Mouse (Mus musculus) ES-E14 (cell line): ENCODE data around the gene Npepps. TPM values are rescaled to one million over a fixed set of nuclear protein-coding genes. Genes with fewer than 3 reads are reported as not detected.

Experiments
- DNase-seq: peaks from one replicate; pipeline ENCODE4 v3.0.0-alpha.2; 2013; ENCODE audit warnings: low read depth, low spot score
- H3K27ac ChIP-seq: 2 replicates; pipeline ENCODE4 v1.5.1; 2012; ENCODE audit warnings: low read depth, mild to moderate bottlenecking, low read length, moderate library complexity, mixed read lengths; ENCODE audit not compliant: poor library complexity, insufficient read depth, severe bottlenecking
- H3K36me3 ChIP-seq: 2 replicates; pipeline ENCODE4 v1.6.1; 2012; ENCODE audit warnings: mild to moderate bottlenecking, low read length, moderate library complexity, mixed read lengths; ENCODE audit not compliant: control insufficient read depth, poor library complexity, insufficient read depth, severe bottlenecking
- H3K4me1 ChIP-seq, 2 experiments: fragments of 150-350 bp in 1 of 2; sonication (generic) in 1 of 2; 2 replicates each; pipeline ENCODE4 v1.6.1; 2012; ENCODE audit warnings: low read length in 2 of 2, mild to moderate bottlenecking in 1 of 2, mixed read lengths in 1 of 2; ENCODE audit not compliant: control insufficient read depth in 2 of 2, insufficient read depth in 2 of 2, poor library complexity in 1 of 2
- H3K4me3 ChIP-seq, 2 experiments: fragments of 150-350 bp in 1 of 2; sonication (generic) in 1 of 2; 2 replicates each; pipeline ENCODE4 v1.5.1; 2012; ENCODE audit warnings: low read length in 2 of 2, low read depth in 1 of 2, mild to moderate bottlenecking in 1 of 2, mixed read lengths in 1 of 2; ENCODE audit not compliant: insufficient read depth in 1 of 2, poor library complexity in 1 of 2, severe bottlenecking in 1 of 2
- H3K9ac ChIP-seq: 2 replicates; pipeline ENCODE4 v1.6.1; 2012; ENCODE audit warnings: low read depth, mild to moderate bottlenecking, low read length, mixed read lengths; ENCODE audit not compliant: poor library complexity, insufficient read depth, severe bottlenecking
- H3K9me3 ChIP-seq: fragments of 150-350 bp; sonication (generic); 2 replicates; pipeline ENCODE4 v1.6.1; 2012; ENCODE audit warnings: low read depth, mild to moderate bottlenecking, low read length; ENCODE audit not compliant: control insufficient read depth, insufficient read depth
- CHD2 ChIP-seq: IDR thresholded peaks from 2 replicates; pipeline ENCODE4 v1.6.1; 2014; ENCODE audit warnings: mild to moderate bottlenecking, low read depth, low read length, inconsistent platforms
- HCFC1 ChIP-seq: IDR thresholded peaks from 2 replicates; pipeline ENCODE4 v1.6.1; 2012; ENCODE audit warnings: low read length, inconsistent platforms, borderline replicate concordance; ENCODE audit not compliant: insufficient read depth
- MAFK ChIP-seq: IDR thresholded peaks from 2 replicates; pipeline ENCODE4 v1.6.1; 2014; ENCODE audit warnings: mild to moderate bottlenecking, low read depth, low read length, inconsistent platforms; ENCODE audit not compliant: insufficient read depth
- ZC3H11A ChIP-seq: IDR thresholded peaks from 2 replicates; pipeline ENCODE4 v1.6.1; 2012; ENCODE audit warnings: low read depth, mild to moderate bottlenecking, inconsistent platforms, low read length, borderline replicate concordance
- ZNF384 ChIP-seq: IDR thresholded peaks from 2 replicates; pipeline ENCODE4 v1.6.1; 2012; ENCODE audit warnings: low read depth, low read length, inconsistent platforms
- in situ Hi-C, 2 experiments: fragments of 600-800 bp; cut with MboI; formaldehyde crosslinking; loops; one replicate each; pipeline ENCODE4 v1.15.1; 2025; ENCODE audit warnings: low sequenced_read_pairs in 2 of 2, inconsistent platforms in 1 of 2; ENCODE audit not compliant: unreplicated experiment in 2 of 2
- total RNA-seq: library from RNA; depleted of rRNA; stranded (reverse); fragments of 300-350 nt; gene quantifications from 2 replicates; pipeline ENCODE4 v1.2.3, GENCODE M21; 2012

The Npepps gene
- total RNA-seq, 1 experiment = 86.1 TPM

GRCm38 (mm10) chr11:97321197-97321596 is 40.8 kb upstream of the Npepps start:
- TF ChIP-seq CHD2 = no peak
- no peak for TF ChIP-seq MAFK
- TF ChIP-seq ZC3H11A = no peak
- TF ChIP-seq HCFC1 = no peak
- TF ChIP-seq ZNF384 = no peak
- H3K36me3 ChIP-seq = peaks cover 17% of the 10 kb centered on the region
- H3K27ac ChIP-seq = peak overlapping the region; percentile 76; the same call in 1 of the 2 replicates

DNA sequence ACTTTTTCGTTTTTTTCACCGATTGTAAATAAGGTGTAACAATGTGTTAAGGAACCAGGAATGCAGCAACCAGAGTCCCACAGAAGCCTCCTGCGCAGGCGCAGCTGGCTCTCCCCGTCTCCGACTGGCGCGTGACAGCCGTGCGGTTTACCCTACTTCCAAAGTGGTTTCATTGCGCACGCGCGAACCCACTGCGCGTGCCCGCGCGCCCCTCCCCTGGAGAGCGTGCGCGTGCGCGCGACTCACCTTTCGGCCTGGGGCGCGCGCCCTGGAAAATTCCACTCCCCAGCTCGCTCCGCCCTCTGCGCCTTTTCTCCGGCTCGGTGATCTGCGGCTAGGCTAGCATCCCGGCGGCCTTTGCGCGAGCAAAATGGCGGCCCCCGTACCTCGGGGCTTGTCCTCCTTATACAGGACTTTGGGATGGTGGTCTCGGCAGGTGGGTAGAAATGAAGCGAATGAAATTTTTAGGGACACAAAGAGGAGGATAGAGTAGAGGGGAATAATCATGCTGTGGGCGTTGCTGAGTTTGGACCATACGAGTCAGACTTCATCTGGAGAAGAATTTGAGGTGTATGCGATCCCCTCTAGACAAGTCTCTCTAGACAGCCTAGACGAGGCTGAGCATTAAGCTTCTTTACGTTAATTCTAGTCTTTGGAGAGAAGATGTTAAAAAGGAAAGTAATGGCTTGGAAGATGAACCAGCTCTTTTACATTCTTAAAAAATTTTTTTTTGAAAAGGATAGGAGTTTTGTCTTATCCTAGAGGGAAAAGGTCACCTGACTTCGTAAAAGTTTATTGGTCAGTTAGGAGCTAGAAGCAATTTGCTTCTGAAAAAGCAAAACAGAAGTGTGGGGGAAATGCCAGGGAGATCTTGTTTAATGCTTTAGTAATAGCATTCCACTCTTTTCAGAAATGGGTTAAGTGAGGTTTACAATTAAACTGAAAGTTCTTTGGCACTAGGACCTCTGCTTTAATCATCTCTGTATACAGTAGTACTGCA is 35.4 kb upstream of the Npepps start, which contains the start of gene Mrpl45:
Gene Mrpl45 (plus strand): TSS at position 213 of the 1,000 bp plus-strand sequence.
- in situ Hi-C loops = no loop called here

More at GRCm38 (mm10) chr11:97321197-97321596, 40.8 kb upstream of the Npepps start:
- no peaks in the 10 kb centered on the region for H3K9me3 ChIP-seq
- in situ Hi-C loops = no loop called here
- no peak for DNase-seq
- H3K9ac ChIP-seq = no peak overlapping the region
- peaks cover 4 to 6% of the 10 kb centered on the region in 2 experiments; a peak in 3 of 4 replicates for H3K4me1 ChIP-seq
- H3K4me3 ChIP-seq = no peak overlapping the region

DNA sequence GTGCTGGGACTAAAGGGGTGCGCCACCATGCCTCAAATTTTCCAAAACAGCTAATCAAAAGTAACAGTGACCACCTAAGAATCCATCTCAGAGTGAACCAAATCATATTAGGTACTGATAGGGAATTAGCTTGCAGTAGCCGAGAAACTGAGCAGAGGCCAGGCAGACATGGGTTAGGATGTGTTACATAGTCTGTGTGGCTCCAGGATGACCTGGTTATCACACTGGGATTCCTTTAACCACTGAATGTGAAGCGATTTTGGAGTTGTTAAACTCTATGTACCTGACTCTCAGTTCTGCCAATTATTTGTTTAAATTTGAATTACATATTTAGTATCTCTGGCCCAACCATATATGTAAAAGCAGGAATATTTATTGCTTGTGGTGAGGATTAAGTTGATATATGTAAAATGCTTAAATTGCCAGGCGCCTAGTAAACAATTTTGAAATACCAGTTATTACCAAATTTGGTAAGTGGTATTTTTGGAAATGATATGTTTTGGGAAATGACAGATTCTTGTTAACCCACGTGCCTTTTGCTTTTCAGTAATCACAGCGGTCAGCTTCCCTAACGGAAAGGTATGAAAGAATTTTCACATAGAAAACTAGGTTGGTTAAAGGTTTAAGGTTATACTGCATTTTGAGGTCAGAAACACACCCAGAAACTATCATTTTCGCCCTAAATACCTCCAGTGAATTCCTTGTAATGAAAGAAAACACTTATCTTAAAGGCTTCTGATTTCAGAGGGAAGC is 34.5 kb upstream of the Npepps start:
- H3K9ac ChIP-seq = no peak overlapping the region; the same call in 1 of the 2 replicates
- H3K36me3 ChIP-seq = no peaks in the 10 kb centered on the region; the same call in 1 of the 2 replicates
- H3K9me3 ChIP-seq = no peaks in the 10 kb centered on the region
- DNase-seq = no peak
- H3K4me3 ChIP-seq = peak overlapping the region in 1 of 2 experiments; percentile 45; a peak in 2 of 4 replicates
- peak overlapping the region; percentile 43; the same call in 1 of the 2 replicates for H3K27ac ChIP-seq
- in situ Hi-C loops = no loop called here
- peaks cover 0 to 4% of the 10 kb centered on the region in 2 experiments; a peak in 2 of 4 replicates for H3K4me1 ChIP-seq
- no peak for TF ChIP-seq CHD2
- 0 out of 2 replicates have a peak, but pooled peaks have one; percentile 28 for TF ChIP-seq ZNF384
- TF ChIP-seq ZC3H11A = no peak
- no peak for TF ChIP-seq MAFK
- no peak for TF ChIP-seq HCFC1

More for the DNA sequence above, 35.4 kb upstream of the Npepps start, which contains the start of gene Mrpl45:
- Histone ChIP-seq H3K36me3 (no peaks in the 10 kb centered on the region; the same call in 1 of the 2 replicates), H3K4me1 (peaks cover 0 to 4% of the 10 kb centered on the region in 2 experiments; a peak in 1 of 4 replicates), H3K9ac (peak within 1 kb of the TSS; percentile 89), H3K27ac (peak within 1 kb of the TSS; percentile 46; the same call in 1 of the 2 replicates), H3K4me3 (peak within 1 kb of the TSS; percentile 73 to 88), H3K9me3 (no peaks in the 10 kb centered on the region)
- TF ChIP-seq HCFC1 (peak; percentile 77), ZNF384 (no peak), CHD2 (peak; percentile 26; the same call in 1 of the 2 replicates)
- peak; percentile 97 for DNase-seq

GRCm38 (mm10) chr11:97314110-97314509 is 33.7 kb upstream of the Npepps start:
- TF ChIP-seq ZNF384 (peak; percentile 75), MAFK (no peak)
- H3K4me3 ChIP-seq = no peak overlapping the region
- no peak overlapping the region for H3K9ac ChIP-seq
- no peaks in the 10 kb centered on the region for H3K9me3 ChIP-seq
- DNase-seq = peak; percentile 78
- H3K36me3 ChIP-seq = no peaks in the 10 kb centered on the region; the same call in 1 of the 2 replicates
- H3K4me1 ChIP-seq = peaks cover 0 to 4% of the 10 kb centered on the region in 2 experiments; a peak in 2 of 4 replicates
- no peak overlapping the region for H3K27ac ChIP-seq
- in situ Hi-C loops = no loop called here
